Mouse (Mus musculus) embryonic facial prominence, embryonic 14.5 days (tissue): ENCODE measurements around the gene Spindoc. TPM values are rescaled to one million over a fixed set of nuclear protein-coding genes. Genes with fewer than 3 reads are reported as not detected.

Source experiments
- ATAC-seq: fragments of 200-750 bp; cut with Nextera tagmentation; 2 replicates; pipeline ENCODE4 v1.8.0; 2017; ENCODE audit warnings: low read depth, moderate number of reproducible peaks, moderate TSS enrichment
- DNase-seq: peaks from one replicate; pipeline ENCODE4 v3.0.0-alpha.2; 2015; ENCODE audit warnings: low spot score
- H3K27ac ChIP-seq: fragments of 300-500 bp; sonication (generic); replicated peaks from 2 replicates; pipeline ENCODE4 v1.5.1; 2014; ENCODE audit warnings: low read depth, mild to moderate bottlenecking, low read length, moderate library complexity
- H3K27me3 ChIP-seq: fragments of 300-500 bp; sonication (generic); replicated peaks from 2 replicates; pipeline ENCODE4 v1.6.1; 2014; ENCODE audit warnings: low read length; ENCODE audit not compliant: control insufficient read depth, insufficient read depth
- H3K36me3 ChIP-seq: fragments of 300-500 bp; sonication (generic); 2 replicates; pipeline ENCODE4 v1.6.1; 2014; ENCODE audit warnings: low read length, mixed read lengths; ENCODE audit not compliant: control insufficient read depth, insufficient read depth
- H3K4me1 ChIP-seq: fragments of 300-500 bp; sonication (generic); 2 replicates; pipeline ENCODE4 v1.6.1; 2014; ENCODE audit warnings: antibody characterized with exemption, low read length; ENCODE audit not compliant: control insufficient read depth, insufficient read depth
- H3K4me2 ChIP-seq: fragments of 300-500 bp; sonication (generic); 2 replicates; pipeline ENCODE4 v1.6.1; 2014; ENCODE audit warnings: low read depth, mild to moderate bottlenecking, low read length, moderate library complexity, mixed read lengths
- H3K4me3 ChIP-seq: fragments of 300-500 bp; sonication (generic); 2 replicates; pipeline ENCODE4 v1.5.1; 2014; ENCODE audit warnings: low read depth, mild to moderate bottlenecking, low read length
- H3K9ac ChIP-seq: fragments of 300-500 bp; sonication (generic); 2 replicates; pipeline ENCODE4 v1.6.1; 2014; ENCODE audit warnings: low read depth, mild to moderate bottlenecking, low read length, moderate library complexity, mixed read lengths
- H3K9me3 ChIP-seq: fragments of 300-500 bp; sonication (generic); 2 replicates; pipeline ENCODE4 v1.6.1; 2016; ENCODE audit warnings: low read length; ENCODE audit not compliant: control insufficient read depth
- WGBS: fragments of 180-500 bp; shearing (Covaris S2); extraction: QIAGEN DNeasy Blood & Tissue Kit; methylation state at CpG from one replicate; pipeline ENCODE4 v1.1.7; 2014; 5-methylcytosine and 5-hydroxymethylcytosine counted together
- polyA plus RNA-seq: library from polyadenylated mRNA; unstranded; fragments of >200 nt; fragmentation: Nextera tagmentation; extraction: Ambion mirVana; gene quantifications from 2 replicates; pipeline ENCODE4 v1.2.1, GENCODE M21; 2014

Spindoc gene
- polyA plus RNA-seq, result 18.8 and 23.5 TPM in 2 replicates

GRCm38 (mm10) chr19:7382903-7383865 is at the start of gene Spindoc:
Spindoc (minus strand) TSS chr19:7382994.
- WGBS, result under 1% methylated on average over 27 of the region's 52 CpGs
- Histone ChIP-seq H3K27me3 (no peaks in the 10 kb centered on the region), H3K9ac (peak within 1 kb of the TSS; percentile 96), H3K4me2 (peak within 1 kb of the TSS; percentile 85), H3K27ac (peak within 1 kb of the TSS; percentile 92), H3K9me3 (no peaks in the 10 kb centered on the region), H3K36me3 (peaks cover 11% of the 10 kb centered on the region), H3K4me3 (peak within 1 kb of the TSS; percentile 93), H3K4me1 (peaks cover 8% of the 10 kb centered on the region)
- ATAC-seq, result peak; percentile 98
- peak; percentile 97 for DNase-seq

- Histone ChIP-seq H3K4me1 (peaks cover 34% of the 10 kb centered on the region), H3K4me3 (no peak overlapping the region), H3K27ac (no peak overlapping the region), H3K4me2 (no peak overlapping the region), H3K36me3 (peaks cover 94% of the 10 kb centered on the region), H3K9me3 (no peaks in the 10 kb centered on the region), H3K9ac (no peak overlapping the region), H3K27me3 (no peaks in the 10 kb centered on the region)
- DNase-seq (no peak), ATAC-seq (no peak)
- 32% methylated on average over 3 of the region's 3 CpGs for WGBS
Measured at GRCm38 (mm10) chr19:7425398-7425775, 42.6 kb upstream of the Spindoc start.

GRCm38 (mm10) chr19:7424590-7425397 is 42.0 kb upstream of the Spindoc start:
- WGBS, result 64% methylated on average over 8 of the region's 8 CpGs
- DNase-seq (no peak), ATAC-seq (no peak)
- Histone ChIP-seq H3K27ac (no peak overlapping the region), H3K36me3 (peaks cover 97% of the 10 kb centered on the region), H3K4me2 (no peak overlapping the region), H3K9me3 (no peaks in the 10 kb centered on the region), H3K9ac (no peak overlapping the region), H3K27me3 (no peaks in the 10 kb centered on the region), H3K4me3 (no peak overlapping the region), H3K4me1 (peaks cover 39% of the 10 kb centered on the region)

- H3K4me1 ChIP-seq, result peaks cover 46% of the 10 kb centered on the region
- WGBS, result 71% methylated on average over 7 of the region's 7 CpGs
- no peaks in the 10 kb centered on the region for H3K9me3 ChIP-seq
- peak overlapping the region; percentile 65; the same call in 1 of the 2 replicates for H3K27ac ChIP-seq
- DNase-seq, result no peak
- no peaks in the 10 kb centered on the region for H3K27me3 ChIP-seq
- peak overlapping the region; percentile 48; the same call in 1 of the 2 replicates for H3K4me2 ChIP-seq
- peaks cover 93% of the 10 kb centered on the region for H3K36me3 ChIP-seq
- no peak overlapping the region for H3K9ac ChIP-seq
- H3K4me3 ChIP-seq, result no peak overlapping the region
- ATAC-seq, result no peak
Measured at GRCm38 (mm10) chr19:7424131-7424530, 41.3 kb upstream of the Spindoc start.

GRCm38 (mm10) chr19:7423656-7424030 is 40.8 kb upstream of the Spindoc start:
- H3K36me3 ChIP-seq, result peaks cover 88% of the 10 kb centered on the region
- H3K4me2 ChIP-seq, result peak overlapping the region; percentile 48
- WGBS, result 41% methylated on average over 11 of the region's 16 CpGs
- no peaks in the 10 kb centered on the region for H3K9me3 ChIP-seq
- DNase-seq (no peak), ATAC-seq (no peak)
- H3K9ac ChIP-seq, result peak overlapping the region; percentile 50; the same call in 1 of the 2 replicates
- no peaks in the 10 kb centered on the region for H3K27me3 ChIP-seq
- peaks cover 47% of the 10 kb centered on the region for H3K4me1 ChIP-seq
- peak overlapping the region; percentile 65; the same call in 1 of the 2 replicates for H3K27ac ChIP-seq
- peak overlapping the region; percentile 22; the same call in 1 of the 2 replicates for H3K4me3 ChIP-seq

GRCm38 (mm10) chr19:7423028-7423655 is 40.3 kb upstream of the Spindoc start:
- H3K9ac ChIP-seq, result peak overlapping the region; percentile 50
- H3K4me2 ChIP-seq, result peak overlapping the region; percentile 48
- H3K9me3 ChIP-seq, result no peaks in the 10 kb centered on the region
- peaks cover 47% of the 10 kb centered on the region for H3K4me1 ChIP-seq
- peak overlapping the region; percentile 65 for H3K27ac ChIP-seq
- peak overlapping the region; percentile 22 for H3K4me3 ChIP-seq
- peaks cover 83% of the 10 kb centered on the region for H3K36me3 ChIP-seq
- 19% methylated on average over 35 of the region's 51 CpGs for WGBS
- peak; percentile 87 for DNase-seq
- ATAC-seq, result peak; percentile 73
- no peaks in the 10 kb centered on the region for H3K27me3 ChIP-seq

GRCm38 (mm10) chr19:7422656-7423027 is 39.8 kb upstream of the Spindoc start:
- peaks cover 47% of the 10 kb centered on the region for H3K4me1 ChIP-seq
- H3K36me3 ChIP-seq, result peaks cover 78% of the 10 kb centered on the region
- peak overlapping the region; percentile 48 for H3K4me2 ChIP-seq
- 18% methylated on average over 12 of the region's 35 CpGs for WGBS
- H3K27ac ChIP-seq, result peak overlapping the region; percentile 65
- no peaks in the 10 kb centered on the region for H3K27me3 ChIP-seq
- no peak for ATAC-seq
- peak overlapping the region; percentile 22 for H3K4me3 ChIP-seq
- no peaks in the 10 kb centered on the region for H3K9me3 ChIP-seq
- peak overlapping the region; percentile 50 for H3K9ac ChIP-seq
- no peak for DNase-seq
